Mouse (Mus musculus) thymus, postnatal 10 days (tissue): ENCODE measurements around the gene Cdh13.
A peak's percentile ranks its signal among the peaks of the same experiment; 100 is the strongest.

Source experiments
- DNase-seq, 2 experiments: peaks; one replicate each; pipeline ENCODE4 v3.0.0; 2021; ENCODE audit warnings: low spot score in 2 of 2

Gene Cdh13

GRCm38 (mm10) chr8:119245641-119246040 is 962.1 kb downstream of the Cdh13 start:
- DNase-seq: no peak

- no peak for DNase-seq
Observed at GRCm38 (mm10) chr8:119254358-119254757, 970.8 kb downstream of the Cdh13 start.

- no peak for DNase-seq
Observed at GRCm38 (mm10) chr8:119258642-119259041, 975.1 kb downstream of the Cdh13 start.

- no peak for DNase-seq
Observed at GRCm38 (mm10) chr8:119263750-119264149, 980.2 kb downstream of the Cdh13 start.

DNA sequence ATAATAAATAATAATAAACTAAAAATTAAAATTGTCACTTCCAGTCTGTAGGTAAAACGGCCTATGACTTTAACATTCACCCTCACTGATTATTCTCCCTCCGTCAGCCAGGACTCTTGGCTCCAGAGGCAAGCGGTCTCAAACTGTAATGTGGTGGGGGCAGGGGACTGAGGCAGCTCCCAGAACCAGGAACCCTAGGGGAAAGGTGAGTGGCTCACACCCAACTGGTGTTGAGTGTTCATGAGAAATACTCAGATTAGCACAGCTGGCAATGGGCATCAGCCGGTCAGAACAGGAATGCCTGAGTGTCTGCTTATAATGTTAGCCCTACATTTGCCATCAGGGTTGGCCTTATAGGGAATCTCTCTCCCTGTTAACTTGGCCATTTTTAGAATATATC is 982.8 kb downstream of the Cdh13 start:
- no peak for DNase-seq

DNA sequence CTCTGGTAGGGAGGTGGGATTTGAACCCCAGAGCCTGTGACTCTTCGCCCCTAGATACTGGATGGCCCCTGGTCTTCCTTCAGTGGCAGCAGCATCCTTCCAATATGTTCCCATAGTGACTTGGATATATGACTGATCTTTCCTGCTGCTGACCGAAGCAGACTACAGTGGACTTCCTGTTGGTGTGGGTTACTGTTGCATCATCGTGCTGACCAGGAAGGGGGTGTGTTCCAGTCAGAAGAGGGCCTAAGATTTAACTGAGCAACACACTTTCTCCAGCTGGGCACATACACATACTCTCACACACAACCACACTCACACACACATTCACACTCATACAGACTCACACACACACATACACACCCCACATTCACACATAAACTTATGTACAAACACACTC is 986.0 kb downstream of the Cdh13 start:
- DNase-seq: no peak

DNA sequence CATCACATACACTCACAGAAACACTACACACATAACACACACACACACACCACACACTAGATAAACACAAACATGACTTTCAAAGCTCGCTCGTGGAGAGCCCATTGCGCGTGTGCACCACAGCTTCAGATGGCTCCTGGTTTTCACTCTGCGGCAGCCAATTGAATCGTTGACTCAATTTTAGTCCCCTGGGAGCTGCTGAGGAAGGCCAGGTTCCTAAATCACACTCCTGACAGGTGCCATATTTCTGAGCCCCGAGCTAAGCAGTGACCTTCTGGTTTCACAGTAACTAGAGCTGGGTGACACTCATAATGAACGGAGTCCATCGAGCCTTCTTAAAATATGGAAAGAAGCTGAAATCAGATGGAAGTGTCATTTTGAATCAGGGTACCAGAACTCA is 986.8 kb downstream of the Cdh13 start:
- DNase-seq: no peak

GRCm38 (mm10) chr8:119272891-119273290 is 989.4 kb downstream of the Cdh13 start:
- no peak for DNase-seq

- no peak for DNase-seq
Observed at GRCm38 (mm10) chr8:119275442-119275841, 991.9 kb downstream of the Cdh13 start.

- no peak for DNase-seq
Observed at GRCm38 (mm10) chr8:119277047-119277451, 993.5 kb downstream of the Cdh13 start.

- no peak for DNase-seq
Observed at GRCm38 (mm10) chr8:119281761-119282160, 998.2 kb downstream of the Cdh13 start.

DNA sequence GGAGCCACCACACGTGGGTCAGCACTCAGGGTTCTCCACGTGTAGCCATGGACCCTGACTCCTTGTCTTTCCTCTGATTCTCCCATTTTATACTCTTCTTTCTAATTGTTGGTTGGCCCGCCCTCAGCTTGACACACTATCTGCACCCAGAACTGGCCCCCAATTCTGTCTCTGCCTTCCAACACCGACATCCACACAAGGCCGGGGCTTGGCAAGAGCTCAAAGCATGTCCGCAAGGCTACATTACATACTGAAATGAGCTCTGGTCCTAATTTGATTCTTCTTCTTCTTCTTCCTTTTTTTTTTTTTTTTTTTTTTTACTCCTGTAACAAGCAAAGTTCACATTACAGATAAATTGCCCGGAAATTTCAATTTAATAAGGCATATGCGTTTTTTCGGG is 1001.0 kb downstream of the Cdh13 start:
- no peak for DNase-seq

DNA sequence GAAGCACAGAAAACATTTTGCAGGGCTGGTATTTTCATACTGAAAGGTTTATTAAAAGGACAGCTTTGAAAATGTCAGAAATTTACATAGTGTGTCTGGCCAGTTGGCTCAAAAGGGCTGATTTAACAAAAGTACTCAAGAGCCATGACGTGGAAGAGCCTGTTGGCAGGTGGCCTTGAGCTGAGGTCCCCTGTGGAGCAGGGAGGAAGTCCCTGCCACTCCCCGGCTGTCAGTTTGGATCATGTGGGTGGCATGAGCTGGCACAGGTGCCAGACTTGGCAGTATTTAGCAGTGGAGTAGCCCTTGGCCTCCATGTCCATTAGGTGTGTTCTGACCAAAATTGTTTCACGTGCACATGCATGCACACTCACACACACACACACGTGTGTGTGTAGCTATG is 1001.4 kb downstream of the Cdh13 start:
- DNase-seq: no peak

- no peak for DNase-seq
Observed at GRCm38 (mm10) chr8:119295477-119295876, 1011.9 kb downstream of the Cdh13 start.

DNA sequence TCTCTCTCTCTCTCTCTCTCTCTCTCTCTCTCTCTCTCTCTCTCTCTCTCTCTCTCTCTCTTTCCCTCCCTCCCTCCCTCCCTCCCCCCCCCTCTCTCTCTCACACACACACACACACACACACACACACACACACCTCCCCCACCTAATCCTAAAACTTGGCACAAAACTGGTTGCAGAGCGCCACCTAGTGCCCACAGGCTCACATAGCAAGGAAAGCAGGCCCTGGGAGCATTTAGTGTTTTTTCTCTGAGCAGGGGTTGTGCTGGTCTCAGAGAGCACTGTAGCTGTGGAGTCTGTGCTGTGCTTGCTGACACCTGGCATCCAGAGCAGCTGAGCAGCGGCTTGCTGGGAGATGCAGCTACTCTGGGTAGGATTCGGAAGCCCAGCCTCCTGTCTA is 1014.2 kb downstream of the Cdh13 start:
- DNase-seq: peak in 1 of 2 experiments; percentile 17

DNA sequence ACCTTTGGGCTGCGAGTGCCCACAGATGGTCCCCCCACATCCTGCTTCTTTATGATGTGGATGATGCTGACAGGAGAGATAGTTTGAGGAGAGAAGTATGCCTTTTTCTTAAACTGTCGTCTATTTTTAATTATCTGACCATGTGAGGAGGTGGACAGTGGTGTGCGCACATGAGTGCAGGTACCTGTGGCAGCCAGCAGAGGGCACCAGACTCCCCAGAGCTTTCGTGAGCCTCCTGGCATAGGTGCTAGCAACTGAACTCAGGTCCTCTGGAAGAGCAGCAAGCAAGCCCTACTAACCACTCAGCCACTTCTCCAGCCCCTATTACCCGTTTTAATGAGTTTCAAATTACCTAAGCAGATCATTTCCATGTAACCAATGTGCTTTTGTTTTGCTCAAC is 1016.8 kb downstream of the Cdh13 start:
- no peak for DNase-seq

GRCm38 (mm10) chr8:119304196-119304595 is 1020.7 kb downstream of the Cdh13 start:
- DNase-seq: no peak

DNA sequence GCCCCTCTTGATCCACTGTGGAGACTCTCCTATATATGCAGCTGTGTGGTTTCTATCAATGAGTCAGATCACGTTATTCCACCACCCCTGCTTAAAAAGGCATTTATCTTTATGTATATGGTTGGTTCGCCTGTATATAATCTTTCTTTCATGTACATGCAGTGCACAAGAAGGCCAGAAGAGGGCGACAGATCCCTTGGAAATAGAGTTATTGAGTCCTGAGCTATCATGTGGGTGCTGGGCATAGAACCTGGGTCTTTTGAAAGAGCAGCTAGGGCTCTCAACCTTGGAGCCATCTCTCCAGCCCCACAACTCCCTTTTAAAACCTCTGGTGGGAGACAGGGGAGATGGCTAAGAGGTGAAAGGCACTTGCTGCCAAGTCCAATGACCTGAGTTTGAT is 1027.9 kb downstream of the Cdh13 start:
- peak in 1 of 2 experiments; percentile 25 for DNase-seq

- no peak for DNase-seq
Observed at GRCm38 (mm10) chr8:119323215-119323614, 1039.7 kb downstream of the Cdh13 start.

DNA sequence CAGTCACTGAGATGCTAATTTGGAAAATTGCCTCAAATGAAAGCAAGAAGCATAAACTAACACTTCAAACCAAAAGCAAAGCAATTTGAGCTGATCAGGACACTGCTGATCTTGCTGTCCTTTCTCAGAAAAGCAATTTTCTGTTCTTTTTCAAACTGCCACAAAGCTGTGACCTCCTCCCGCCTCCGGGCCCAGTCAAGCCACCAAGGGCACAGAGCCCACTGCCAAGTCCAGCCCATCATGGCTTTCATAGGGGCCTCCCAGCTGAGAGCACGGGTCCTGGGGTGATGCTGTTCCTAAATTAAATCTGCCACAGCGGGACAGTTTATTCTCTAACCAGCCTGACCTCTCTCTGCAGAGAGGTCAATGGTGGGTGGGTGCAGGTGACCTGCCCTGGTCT is 1056.0 kb downstream of the Cdh13 start:
- no peak for DNase-seq

DNA sequence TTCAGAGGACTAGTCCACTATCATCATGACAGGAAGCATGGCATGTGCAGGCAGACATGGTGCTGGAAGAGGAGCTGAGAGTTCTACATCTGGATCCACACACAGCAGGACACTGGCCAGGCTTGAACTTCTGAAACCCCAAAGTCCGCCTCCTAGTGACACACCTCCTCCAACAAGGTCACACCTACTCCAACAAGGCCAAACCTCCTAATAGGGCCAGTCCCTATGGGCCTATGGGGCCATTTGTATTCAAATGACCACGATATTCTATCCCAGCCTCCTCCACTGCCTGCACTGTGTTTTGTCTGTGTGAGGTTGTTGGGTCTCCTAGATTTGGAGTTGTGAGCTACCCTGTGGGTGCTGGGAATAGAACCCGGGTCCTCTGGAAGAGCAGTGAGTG is 1060.1 kb downstream of the Cdh13 start:
- no peak for DNase-seq

DNA sequence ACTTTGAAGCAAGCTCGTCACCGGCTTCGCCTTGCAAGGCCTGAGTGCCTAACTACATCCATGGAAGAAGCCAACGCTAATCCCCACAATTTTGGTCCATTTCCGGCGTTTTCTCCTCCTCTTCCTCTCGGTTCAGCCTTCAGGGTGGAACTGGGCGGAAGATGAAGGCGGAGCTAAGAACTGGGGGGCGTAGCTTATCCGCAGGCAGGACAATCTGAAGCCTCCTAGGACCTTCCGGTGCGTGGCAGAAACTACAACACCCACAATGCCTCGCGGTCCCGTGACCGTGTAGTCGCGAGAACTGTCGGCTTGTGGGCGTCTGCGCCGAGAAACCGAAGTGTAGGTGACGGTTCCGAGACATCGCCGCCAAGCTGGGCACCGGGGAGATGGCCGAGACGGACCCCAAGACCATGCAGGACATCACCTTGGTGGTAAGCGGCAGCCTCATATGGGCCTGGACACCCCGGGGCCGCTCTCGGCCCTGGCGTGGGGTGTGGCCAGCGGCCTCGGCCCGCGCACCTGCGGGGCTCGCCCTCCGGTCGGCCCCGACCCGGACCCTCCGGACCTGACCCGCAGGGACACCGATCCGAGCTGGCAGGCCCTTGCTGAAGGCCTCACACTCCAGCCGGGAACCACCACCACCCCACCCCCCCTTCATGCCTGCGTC is 1060.8 kb downstream of the Cdh13 start, which contains the start of gene Hsbp1:
TSS of gene Hsbp1 (plus strand) at position 299 of the 667 bp plus-strand sequence.
- DNase-seq: peak; percentile 92 to 94

GRCm38 (mm10) chr8:119345029-119345682 is 1061.6 kb downstream of the Cdh13 start:
- DNase-seq: peak in 1 of 2 experiments; percentile 5
